Mouse (Mus musculus) Patski (cell line): ENCODE data around the gene Apc2. TPM values are rescaled to one million over a fixed set of nuclear protein-coding genes. Genes with fewer than 3 reads are reported as not detected.
"Not testable (repeated sequence)": the region's sequence is repeated elsewhere in the genome, so short reads cannot be mapped to it uniquely, and the experiment has no call there.

Experiments used
- ATAC-seq: fragments of 100-300 bp; one replicate; pipeline ENCODE4 v1.8.0; 2021
- CTCF ChIA-PET: fragments of 350-600 bp; sonication (Branson Sonifier 250); formaldehyde crosslinking; loops from one replicate; lab custom pipeline; 2022; ENCODE audit warnings: inconsistent platforms; lab: Charles Lee
- POLR2A ChIA-PET: fragments of 350-600 bp; sonication (Branson Sonifier 250); formaldehyde crosslinking; loops from one replicate; lab custom pipeline; 2022; ENCODE audit warnings: antibody characterized with exemption, inconsistent platforms; lab: Charles Lee
- DNase-seq: peaks from one replicate; pipeline ENCODE4 v3.0.0-alpha.2; 2011; ENCODE audit warnings: low read depth, low spot score
- H3K27me3 ChIP-seq: fragments of 371-371 bp; one replicate; pipeline ENCODE4 v1.5.1; 2021
- CTCF ChIP-seq: fragments of 100-300 bp; IDR thresholded peaks from one replicate; pipeline ENCODE4 v1.5.1; 2021
- in situ Hi-C: fragments of 300-500 bp; cut with MboI; formaldehyde crosslinking; loops from 3 replicates; pipeline ENCODE4 v1.11.1; 2018; ENCODE audit warnings: low pct_unique_long_range_greater_than_20kb, mixed read lengths
- polyA plus RNA-seq: library from polyadenylated mRNA; unstranded; gene quantifications from one replicate; pipeline ENCODE4 v1.2.3, GENCODE M21; 2021

The Apc2 gene
- polyA plus RNA-seq, 1 experiment from 2014 or later, result 0.14 TPM

DNA sequence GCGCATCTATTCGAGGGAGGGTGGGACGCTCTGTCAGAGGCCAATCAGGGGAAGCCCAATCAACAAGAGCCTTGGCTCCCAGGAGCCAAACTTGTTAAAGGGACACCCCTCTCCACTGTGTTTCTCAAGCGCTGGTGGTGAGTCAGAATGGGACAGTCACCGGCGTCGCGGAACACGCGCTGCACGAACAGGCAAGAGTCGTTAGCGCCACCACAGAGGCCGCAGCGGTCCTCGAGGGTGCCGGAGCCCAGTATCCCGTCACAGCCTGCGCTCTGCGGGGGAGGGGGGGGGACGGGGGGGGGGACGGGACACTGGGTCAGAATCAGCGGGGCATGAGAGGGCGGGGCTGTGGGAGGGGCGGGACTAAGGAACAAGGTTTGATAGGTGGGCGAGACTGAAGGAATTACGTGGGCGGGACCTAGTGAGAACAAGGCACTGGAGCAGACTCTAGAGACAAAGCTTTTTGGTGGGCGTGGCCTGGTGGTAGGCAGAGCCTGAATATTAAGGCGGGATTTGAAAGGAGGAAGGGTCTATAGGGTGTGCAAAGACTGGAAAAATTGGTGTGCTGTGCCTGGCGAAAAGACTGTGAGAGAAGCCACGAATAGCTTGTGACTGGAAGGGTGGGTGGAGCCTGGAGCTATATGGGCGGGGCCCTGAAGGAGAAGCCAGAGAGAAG is 47.1 kb downstream of the Apc2 start:
- in situ Hi-C loops, result no loop called here
- TF ChIP-seq CTCF, result no peak
- ChIA-PET POLR2A (interaction anchor here (1.7 kb wide), 1 partner anchor 11 kb away, joined by 4 read pairs; no protein-coding TSS in a partner anchor), CTCF (no interaction called here)
- no peaks in the 10 kb centered on the region for H3K27me3 ChIP-seq
- DNase-seq (peak; percentile 31), ATAC-seq (peak; percentile 24)

DNA sequence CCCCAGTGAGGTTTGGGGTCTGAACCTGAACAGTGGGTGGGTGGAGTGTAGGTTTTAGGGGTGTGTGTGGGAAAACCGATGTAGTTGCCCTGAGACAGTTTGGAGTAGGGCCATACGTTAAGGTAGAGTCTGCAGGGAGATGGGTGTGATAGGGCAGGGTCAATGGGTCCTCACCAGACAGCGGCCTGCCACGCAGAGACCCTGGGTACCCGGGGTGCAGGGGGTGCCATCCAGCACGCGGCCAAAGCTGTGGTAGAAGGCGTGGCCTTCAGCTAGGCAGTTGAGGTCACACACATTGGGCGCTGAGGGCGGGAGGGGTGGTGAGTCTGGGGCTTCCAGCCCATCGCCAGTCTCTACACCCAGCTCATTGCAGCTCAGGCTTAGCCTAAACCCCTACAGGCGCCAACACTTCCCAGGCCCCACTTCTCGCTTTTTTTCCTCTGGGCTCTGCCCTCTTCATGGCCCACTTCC is 47.7 kb downstream of the Apc2 start:
- ATAC-seq, result no peak
- in situ Hi-C loops, result no loop called here
- DNase-seq, result no peak
- ChIA-PET CTCF (no interaction called here), POLR2A (interaction anchor here (1.7 kb wide), 1 partner anchor 12 kb away, joined by 4 read pairs; no protein-coding TSS in a partner anchor)
- no peak for TF ChIP-seq CTCF
- no peaks in the 10 kb centered on the region for H3K27me3 ChIP-seq

- TF ChIP-seq CTCF, result no peak
- CTCF ChIA-PET, result no interaction called here
- H3K27me3 ChIP-seq, result no peaks in the 10 kb centered on the region
- in situ Hi-C loops, result no loop called here
- ATAC-seq (no peak), DNase-seq (no peak)
- POLR2A ChIA-PET, result interaction anchor here (1.7 kb wide), 1 partner anchor 12 kb away, joined by 4 read pairs; no protein-coding TSS in a partner anchor
Observed at GRCm38 (mm10) chr10:80344131-80344661, 48.4 kb downstream of the Apc2 start.

GRCm38 (mm10) chr10:80345122-80345521 is 49.3 kb downstream of the Apc2 start:
- POLR2A ChIA-PET, result no interaction called here
- H3K27me3 ChIP-seq, result no peaks in the 10 kb centered on the region
- CTCF ChIA-PET, result no interaction called here
- in situ Hi-C loops, result no loop called here
- DNase-seq, result no peak
- ATAC-seq, result no peak
- TF ChIP-seq CTCF, result no peak

DNA sequence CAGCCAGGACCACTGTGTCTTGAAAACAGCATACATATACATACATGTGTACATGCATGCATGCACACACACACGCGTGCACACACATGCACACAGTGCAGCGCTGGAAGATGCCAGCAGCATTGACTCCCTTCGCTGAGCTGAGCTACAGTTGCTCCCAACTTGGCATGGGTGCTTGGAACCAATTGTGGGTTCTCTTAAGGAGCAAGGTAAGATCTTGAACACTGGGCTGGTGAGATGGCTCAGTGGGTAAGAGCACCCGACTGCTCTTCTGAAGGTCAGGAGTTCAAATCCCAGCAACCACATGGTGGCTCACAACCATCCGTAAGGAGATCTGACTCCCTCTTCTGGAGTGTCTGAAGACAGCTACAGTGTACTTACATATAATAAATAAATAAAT is 50.2 kb downstream of the Apc2 start:
- DNase-seq, CTCF ChIA-PET, ATAC-seq, H3K27me3 ChIP-seq, POLR2A ChIA-PET, in situ Hi-C loops: not testable (repeated sequence)

DNA sequence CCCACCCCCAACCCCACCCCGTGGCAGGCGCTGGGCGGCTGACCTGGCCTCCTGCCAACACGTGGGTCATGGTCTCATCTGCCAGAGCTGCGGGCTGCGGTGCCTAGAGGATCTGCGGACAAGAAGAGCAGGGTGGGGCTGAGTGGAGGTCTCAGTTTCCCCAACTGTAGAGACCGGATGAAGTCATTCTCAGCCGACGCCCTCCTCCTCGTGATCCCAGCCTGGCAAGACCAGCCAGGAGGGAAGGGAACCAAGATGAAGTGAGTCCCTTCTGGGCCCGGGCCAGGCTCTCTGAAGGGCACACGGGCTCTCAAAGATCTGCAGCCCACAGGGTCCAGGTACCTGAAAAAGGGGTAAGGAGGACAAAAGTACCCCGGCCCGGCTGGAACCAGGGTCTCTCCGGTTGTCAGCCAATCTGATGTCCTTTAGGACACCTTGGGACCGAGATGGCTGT is 51.8 kb downstream of the Apc2 start:
- in situ Hi-C loops, result no loop called here
- H3K27me3 ChIP-seq, result no peaks in the 10 kb centered on the region
- POLR2A ChIA-PET, result no interaction called here
- DNase-seq (no peak), ATAC-seq (no peak)
- no peak for TF ChIP-seq CTCF
- CTCF ChIA-PET, result no interaction called here

DNA sequence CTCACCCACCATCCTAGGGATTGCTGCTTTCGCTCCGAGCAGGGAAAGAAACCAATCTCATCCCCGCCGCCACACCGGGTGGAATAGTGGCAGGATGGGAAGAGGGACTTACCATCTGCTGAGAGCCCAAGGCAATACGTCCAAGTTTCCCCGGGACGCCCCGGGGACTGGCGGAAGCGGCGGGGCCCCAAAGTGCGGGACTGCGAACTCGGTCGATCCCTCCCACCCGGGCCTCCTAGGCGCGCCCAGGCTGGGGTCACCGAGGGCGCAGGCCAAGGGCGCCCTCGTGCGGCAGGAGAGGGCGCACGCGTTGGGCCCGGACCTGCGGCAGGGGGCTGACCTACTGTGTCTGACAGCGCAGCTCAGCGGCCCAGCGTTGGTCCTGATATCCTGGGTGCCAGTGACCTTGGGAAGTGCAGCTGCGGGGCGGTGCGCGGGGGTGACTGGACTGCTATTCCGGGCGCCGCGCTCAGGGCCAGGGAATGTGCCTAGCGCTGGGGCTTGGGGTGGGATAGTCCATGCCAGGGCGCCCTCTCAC is 52.5 kb downstream of the Apc2 start, which contains the start of gene Adamtsl5:
Gene Adamtsl5 (minus strand): TSS at position 169 of the 538 bp plus-strand sequence.
- CTCF ChIA-PET, result no interaction called here
- ATAC-seq (peak; percentile 29), DNase-seq (no peak)
- TF ChIP-seq CTCF, result no peak
- H3K27me3 ChIP-seq, result no peaks in the 10 kb centered on the region
- in situ Hi-C loops, result no loop called here
- POLR2A ChIA-PET, result interaction anchor here (0.5 kb wide), 1 partner anchor 88 kb away, joined by 3 read pairs; no protein-coding TSS in a partner anchor

GRCm38 (mm10) chr10:80348981-80349380 is 53.2 kb downstream of the Apc2 start:
- no peak for ATAC-seq
- POLR2A ChIA-PET, result no interaction called here
- CTCF ChIA-PET, result interaction anchor here (2.0 kb wide), 1 partner anchor 28 kb away, joined by 9 read pairs; no protein-coding TSS in a partner anchor
- no peak for TF ChIP-seq CTCF
- in situ Hi-C loops, result no loop called here
- no peaks in the 10 kb centered on the region for H3K27me3 ChIP-seq
- DNase-seq, result no peak

GRCm38 (mm10) chr10:80350292-80350691 is 54.5 kb downstream of the Apc2 start:
- ChIA-PET POLR2A (interaction anchor here (0.6 kb wide), 1 partner anchor 26 kb away, joined by 5 read pairs; no protein-coding TSS in a partner anchor), CTCF (interaction anchor here (0.9 to 3.1 kb wide), 14 partner anchors 10 to 159 kb away, joined by 3 to 13 read pairs (median 5); no protein-coding TSS in a partner anchor)
- no peak for TF ChIP-seq CTCF
- DNase-seq (peak; percentile 25), ATAC-seq (peak; percentile 79)
- in situ Hi-C loops, result loop anchor here (25.0 kb wide), 1 partner anchor 162 kb away; no protein-coding TSS in a partner anchor
- no peaks in the 10 kb centered on the region for H3K27me3 ChIP-seq

GRCm38 (mm10) chr10:80351896-80352295 is 56.1 kb downstream of the Apc2 start:
- POLR2A ChIA-PET, result interaction anchor here (1.1 kb wide), 1 partner anchor 17 kb away, joined by 6 read pairs; no protein-coding TSS in a partner anchor
- TF ChIP-seq CTCF, result no peak
- ATAC-seq (no peak), DNase-seq (no peak)
- H3K27me3 ChIP-seq, result peaks cover 12% of the 10 kb centered on the region
- in situ Hi-C loops, result loop anchor here (25.0 kb wide), 1 partner anchor 160 kb away; no protein-coding TSS in a partner anchor
- CTCF ChIA-PET, result interaction anchor here (1.9 to 3.1 kb wide), 2 partner anchors 12 to 158 kb away, joined by 5 to 13 read pairs; no protein-coding TSS in a partner anchor
